Mouse (Mus musculus) heart, embryonic 16.5 days (tissue): ENCODE results near the gene Ddx41. TPM values are rescaled to one million over a fixed set of nuclear protein-coding genes. Genes with fewer than 3 reads are reported as not detected.

Experiments used
- ATAC-seq: fragments of 200-750 bp; cut with Nextera tagmentation; replicated peaks from 2 replicates; pipeline ENCODE4 v1.8.0; 2017; ENCODE audit warnings: moderate number of reproducible peaks; ENCODE audit not compliant: insufficient read depth, low FRiP score; ENCODE audit errors: extremely low read depth
- H3K27ac ChIP-seq: fragments of 300-500 bp; sonication (generic); 2 replicates; pipeline ENCODE4 v1.5.1; 2014; ENCODE audit warnings: mild to moderate bottlenecking, low read length, control low read depth, moderate library complexity
- H3K27me3 ChIP-seq: fragments of 300-500 bp; sonication (generic); 2 replicates; pipeline ENCODE4 v1.6.1; 2014; ENCODE audit warnings: low read length, mixed read lengths; ENCODE audit not compliant: control insufficient read depth, insufficient read depth
- H3K36me3 ChIP-seq: fragments of 300-500 bp; sonication (generic); 2 replicates; pipeline ENCODE4 v1.6.1; 2014; ENCODE audit not compliant: control insufficient read depth, insufficient read depth
- H3K4me1 ChIP-seq: fragments of 300-500 bp; sonication (generic); 2 replicates; pipeline ENCODE4 v1.6.1; 2014; ENCODE audit warnings: low read length, mixed read lengths; ENCODE audit not compliant: control insufficient read depth, insufficient read depth
- H3K4me2 ChIP-seq: fragments of 300-500 bp; sonication (generic); 2 replicates; pipeline ENCODE4 v1.6.1; 2014; ENCODE audit warnings: low read depth, mild to moderate bottlenecking, control low read depth, low read length
- H3K4me3 ChIP-seq: fragments of 300-500 bp; sonication (generic); 2 replicates; pipeline ENCODE4 v1.5.1; 2014; ENCODE audit warnings: mild to moderate bottlenecking, control low read depth, low read length
- H3K9ac ChIP-seq: fragments of 300-500 bp; sonication (generic); 2 replicates; pipeline ENCODE4 v1.6.1; 2014; ENCODE audit warnings: low read length, control low read depth
- H3K9me3 ChIP-seq: fragments of 300-500 bp; sonication (generic); replicated peaks from 2 replicates; pipeline ENCODE4 v1.6.1; 2016; ENCODE audit warnings: low read length; ENCODE audit not compliant: control insufficient read depth
- WGBS: fragments of 180-500 bp; shearing (Covaris S2); extraction: QIAGEN DNeasy Blood & Tissue Kit; methylation state at CpG from one replicate; pipeline ENCODE4 v1.1.7; 2014; 5-methylcytosine and 5-hydroxymethylcytosine counted together
- polyA plus RNA-seq: library from polyadenylated mRNA; unstranded; fragments of >200 nt; fragmentation: Nextera tagmentation; extraction: Ambion mirVana; gene quantifications from 2 replicates; pipeline ENCODE4 v1.2.1, GENCODE M21; 2015

Gene Ddx41
- polyA plus RNA-seq, 1 experiment from 2014 or later, result 32.1 TPM

DNA sequence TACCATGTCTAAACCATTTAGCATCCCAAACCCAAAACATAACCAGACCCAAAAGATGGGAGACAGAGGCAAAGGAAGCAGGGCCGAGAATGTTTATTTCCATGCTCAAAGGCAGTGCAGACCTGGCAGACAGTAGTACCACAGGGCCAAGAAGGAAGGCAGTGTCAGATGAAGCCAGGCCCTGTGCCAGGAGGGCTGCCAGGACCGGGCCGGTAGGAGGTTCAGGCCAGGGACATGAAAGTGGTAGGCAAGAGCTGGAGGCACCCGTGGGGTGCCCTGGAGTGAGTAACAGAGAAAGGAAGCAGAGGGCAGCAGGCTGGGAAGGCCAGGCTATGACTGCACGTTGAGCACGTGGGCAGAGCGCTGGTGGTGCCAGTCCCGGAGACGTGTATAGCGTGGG, 29.8 kb downstream of the Ddx41 start:
- H3K4me1 ChIP-seq, result peaks cover 28% of the 10 kb centered on the region
- WGBS, result 80% methylated on average over 10 of the region's 10 CpGs
- ATAC-seq, result no peak

GRCm38 (mm10) chr13:55505810-55506209, 30.6 kb downstream of the Ddx41 start:
- Histone ChIP-seq H3K27me3 (0 out of 2 replicates have a peak, but pooled peaks cover 2% of the 10 kb centered on the region), H3K36me3 (peaks cover 62% of the 10 kb centered on the region), H3K4me3 (no peak overlapping the region), H3K9me3 (no peaks in the 10 kb centered on the region), H3K4me1 (peaks cover 19% of the 10 kb centered on the region), H3K27ac (no peak overlapping the region), H3K4me2 (no peak overlapping the region), H3K9ac (no peak overlapping the region)
- no peak for ATAC-seq
- 90% methylated on average over 9 of the region's 9 CpGs for WGBS

More for the DNA sequence above, 29.8 kb downstream of the Ddx41 start:
- Histone ChIP-seq H3K4me2 (no peak overlapping the region), H3K4me3 (no peak overlapping the region), H3K9ac (no peak overlapping the region), H3K9me3 (no peaks in the 10 kb centered on the region), H3K27me3 (0 out of 2 replicates have a peak, but pooled peaks cover 2% of the 10 kb centered on the region), H3K27ac (no peak overlapping the region), H3K36me3 (peaks cover 62% of the 10 kb centered on the region)

- Histone ChIP-seq H3K27me3 (peaks cover 4% of the 10 kb centered on the region; the same call in 1 of the 2 replicates), H3K9ac (no peak overlapping the region), H3K27ac (no peak overlapping the region), H3K9me3 (no peaks in the 10 kb centered on the region), H3K4me2 (no peak overlapping the region), H3K36me3 (peaks cover 57% of the 10 kb centered on the region), H3K4me3 (no peak overlapping the region), H3K4me1 (peaks cover 6% of the 10 kb centered on the region; the same call in 1 of the 2 replicates)
- no peak for ATAC-seq
- WGBS, result 83% methylated on average over 5 of the region's 5 CpGs
Measured at GRCm38 (mm10) chr13:55504390-55504789, 32.1 kb downstream of the Ddx41 start.

- WGBS, result 87% methylated on average over 8 of the region's 8 CpGs
- peaks cover 49% of the 10 kb centered on the region for H3K36me3 ChIP-seq
Measured at GRCm38 (mm10) chr13:55502405-55502804, 34.1 kb downstream of the Ddx41 start.

GRCm38 (mm10) chr13:55500575-55500974, 35.9 kb downstream of the Ddx41 start:
- H3K9me3 ChIP-seq, result no peaks in the 10 kb centered on the region
- H3K4me3 ChIP-seq, result no peak overlapping the region
- peaks cover 34% of the 10 kb centered on the region for H3K36me3 ChIP-seq
- H3K9ac ChIP-seq, result no peak overlapping the region
- ATAC-seq, result no peak
- H3K27me3 ChIP-seq, result peaks cover 19% of the 10 kb centered on the region
- 71% methylated on average over 10 of the region's 10 CpGs for WGBS
- no peak overlapping the region for H3K4me2 ChIP-seq
- no peak overlapping the region for H3K27ac ChIP-seq
- peaks cover 6% of the 10 kb centered on the region for H3K4me1 ChIP-seq

More at GRCm38 (mm10) chr13:55502405-55502804, 34.1 kb downstream of the Ddx41 start:
- Histone ChIP-seq H3K27ac (no peak overlapping the region), H3K4me3 (no peak overlapping the region), H3K9me3 (no peaks in the 10 kb centered on the region), H3K27me3 (peaks cover 17% of the 10 kb centered on the region), H3K9ac (no peak overlapping the region), H3K4me2 (no peak overlapping the region), H3K4me1 (no peaks in the 10 kb centered on the region)
- no peak for ATAC-seq

DNA sequence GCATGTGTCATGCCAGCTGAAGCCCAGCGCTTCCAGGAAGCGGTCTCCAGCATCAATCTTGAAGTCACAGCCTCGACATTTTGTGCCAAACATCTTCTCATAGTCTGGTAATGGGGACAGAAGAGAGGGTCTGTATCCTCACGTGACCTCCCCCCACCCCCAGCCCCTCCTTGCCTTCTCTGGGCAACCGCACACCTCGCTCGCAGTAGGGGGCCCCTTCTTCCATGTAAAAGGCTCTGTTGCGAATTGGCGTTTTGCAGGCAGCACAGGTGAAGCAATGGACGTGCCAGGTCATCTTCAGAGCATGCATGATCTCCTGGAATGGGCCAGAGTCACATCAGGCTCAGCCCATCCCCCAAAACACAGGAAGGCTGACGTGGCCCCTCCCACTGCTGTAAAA, 37.6 kb downstream of the Ddx41 start:
- Histone ChIP-seq H3K4me1 (peaks cover 18% of the 10 kb centered on the region), H3K36me3 (peaks cover 21% of the 10 kb centered on the region; the same call in 1 of the 2 replicates), H3K4me2 (no peak overlapping the region), H3K4me3 (no peak overlapping the region), H3K27ac (no peak overlapping the region), H3K9me3 (no peaks in the 10 kb centered on the region), H3K9ac (no peak overlapping the region), H3K27me3 (peaks cover 26% of the 10 kb centered on the region)
- no peak for ATAC-seq
- 79% methylated on average over 11 of the region's 11 CpGs for WGBS

DNA sequence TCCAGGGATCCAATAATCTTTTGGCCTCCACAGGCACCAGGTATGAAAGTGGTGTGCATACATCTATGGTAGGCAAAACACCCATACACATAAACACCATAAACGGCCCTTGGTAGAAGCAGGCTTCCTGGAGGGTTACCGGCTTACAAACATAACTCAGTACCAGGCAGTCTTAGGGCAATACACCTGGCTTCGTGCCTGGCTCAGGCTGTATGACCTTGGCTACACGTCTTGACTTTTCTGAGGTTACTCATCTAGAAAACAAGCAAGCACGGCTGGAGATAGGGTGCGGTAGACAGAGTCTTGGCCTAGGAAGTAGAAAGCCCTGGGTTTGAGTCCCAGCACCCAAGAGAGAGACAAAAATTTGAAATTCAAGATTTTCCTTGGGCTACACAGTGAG, 39.8 kb downstream of the Ddx41 start:
- no peak for ATAC-seq
- Histone ChIP-seq H3K4me1 (peaks cover 18% of the 10 kb centered on the region), H3K36me3 (peaks cover 9% of the 10 kb centered on the region; the same call in 1 of the 2 replicates), H3K4me3 (no peak overlapping the region), H3K9me3 (no peaks in the 10 kb centered on the region), H3K27me3 (peaks cover 46% of the 10 kb centered on the region), H3K27ac (no peak overlapping the region), H3K4me2 (no peak overlapping the region), H3K9ac (no peak overlapping the region)
- WGBS, result 81% methylated on average over 6 of the region's 6 CpGs

- Histone ChIP-seq H3K4me3 (no peak overlapping the region), H3K9ac (no peak overlapping the region), H3K4me2 (0 out of 2 replicates have a peak overlapping the region, but pooled peaks have one; percentile 15), H3K27me3 (peaks cover 55% of the 10 kb centered on the region), H3K9me3 (no peaks in the 10 kb centered on the region), H3K36me3 (peaks cover 9% of the 10 kb centered on the region; the same call in 1 of the 2 replicates), H3K4me1 (peaks cover 18% of the 10 kb centered on the region), H3K27ac (no peak overlapping the region)
- WGBS, result 46% methylated on average over 4 of the region's 4 CpGs
- no peak for ATAC-seq
Measured at GRCm38 (mm10) chr13:55495702-55496101, 40.8 kb downstream of the Ddx41 start.

DNA sequence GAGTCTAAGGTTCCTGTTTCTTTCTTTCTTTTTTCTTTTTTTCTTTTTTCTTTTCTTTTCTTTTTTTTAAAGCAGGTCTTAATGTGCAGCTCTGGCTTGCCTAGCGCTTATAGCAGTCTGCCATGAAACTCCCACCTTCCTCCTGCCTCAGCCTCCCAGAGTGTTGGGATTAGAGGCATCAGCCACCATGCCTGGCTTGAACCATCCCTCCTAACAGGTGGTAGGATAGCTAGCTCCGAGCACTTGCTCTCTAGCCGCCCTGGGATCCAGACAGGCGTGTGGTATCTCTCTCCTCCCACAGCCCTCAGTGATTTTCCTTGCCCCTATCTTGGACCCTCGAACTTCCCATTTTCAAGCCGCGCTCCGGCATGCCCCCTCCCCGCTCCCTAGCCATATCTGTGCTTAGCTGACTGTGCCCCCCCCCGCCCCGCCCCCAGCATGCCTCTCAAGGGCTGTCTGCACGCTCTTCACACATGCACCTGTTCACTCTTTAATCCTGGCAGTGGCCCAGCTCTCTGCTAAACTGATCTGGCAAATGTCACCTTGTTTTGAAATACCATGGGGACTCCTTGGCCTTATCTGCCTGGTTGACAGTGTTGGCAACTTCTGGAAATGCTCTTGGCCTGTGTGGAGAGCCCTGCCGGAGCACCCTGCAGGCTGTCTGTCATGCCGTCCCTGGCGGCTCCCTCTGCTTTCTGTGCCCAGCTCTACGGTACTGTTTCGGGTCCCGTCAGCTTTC, 41.4 kb downstream of the Ddx41 start:
- peak; percentile 95 for ATAC-seq
- no peaks in the 10 kb centered on the region for H3K9me3 ChIP-seq
- H3K4me1 ChIP-seq, result peaks cover 18% of the 10 kb centered on the region
- WGBS, result 5% methylated on average over 18 of the region's 18 CpGs
- H3K9ac ChIP-seq, result no peak overlapping the region
- H3K4me2 ChIP-seq, result peak overlapping the region; percentile 15; the same call in 1 of the 2 replicates
- H3K27me3 ChIP-seq, result peaks cover 56% of the 10 kb centered on the region
- H3K4me3 ChIP-seq, result no peak overlapping the region
- no peak overlapping the region for H3K27ac ChIP-seq
- peaks cover 9% of the 10 kb centered on the region; the same call in 1 of the 2 replicates for H3K36me3 ChIP-seq
